Mouse (Mus musculus): ENCODE results near the gene Slc2a6. TPM values are rescaled to one million over a fixed set of nuclear protein-coding genes. Genes with fewer than 3 reads are reported as not detected.

Gene Slc2a6
- polyA plus RNA-seq (2017; shearing (Covaris generic)) = 2.7 TPM

DNA sequence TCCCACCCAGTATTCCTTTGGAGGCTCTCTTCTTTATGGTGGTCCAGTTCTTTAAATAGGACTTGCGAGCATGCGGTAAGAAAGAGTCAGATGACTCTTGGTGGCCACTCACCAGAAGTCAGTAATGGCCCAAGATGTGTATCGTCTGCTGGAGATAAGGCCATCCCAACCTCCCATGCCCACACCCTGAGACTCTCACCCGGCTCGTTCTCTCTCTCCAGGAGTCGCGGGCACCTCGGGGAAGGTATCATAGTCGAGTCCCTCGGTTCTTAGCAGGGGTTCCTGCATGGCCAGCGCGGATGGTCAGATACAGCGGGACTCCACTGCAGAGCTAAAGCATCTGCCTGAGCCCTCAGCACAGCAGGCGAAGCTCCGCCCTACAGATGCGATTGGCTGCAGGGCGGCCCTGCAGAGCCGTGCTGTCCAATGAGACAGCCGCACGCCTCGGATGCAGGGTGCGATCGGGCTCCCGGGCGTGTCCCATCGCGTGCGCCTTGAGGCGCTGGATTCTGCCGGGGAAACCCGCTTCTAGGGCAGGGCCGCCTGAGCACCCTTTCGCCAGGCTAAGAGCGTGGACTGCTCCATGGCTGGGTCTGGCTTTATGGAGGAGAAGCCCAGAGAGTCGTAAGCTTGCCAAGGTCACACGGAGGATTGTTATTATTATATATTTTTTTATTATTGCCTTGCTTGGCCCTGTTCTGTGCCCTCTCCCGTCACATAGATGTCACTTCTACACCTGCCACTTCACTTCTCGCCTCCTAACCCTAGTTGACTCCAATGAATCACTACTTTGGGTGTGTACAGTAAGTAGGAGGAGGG, at the start of gene Slc2a6:
TSS of gene Slc2a6 (minus strand) at position 381 of the 819 bp plus-strand sequence.

DNA sequence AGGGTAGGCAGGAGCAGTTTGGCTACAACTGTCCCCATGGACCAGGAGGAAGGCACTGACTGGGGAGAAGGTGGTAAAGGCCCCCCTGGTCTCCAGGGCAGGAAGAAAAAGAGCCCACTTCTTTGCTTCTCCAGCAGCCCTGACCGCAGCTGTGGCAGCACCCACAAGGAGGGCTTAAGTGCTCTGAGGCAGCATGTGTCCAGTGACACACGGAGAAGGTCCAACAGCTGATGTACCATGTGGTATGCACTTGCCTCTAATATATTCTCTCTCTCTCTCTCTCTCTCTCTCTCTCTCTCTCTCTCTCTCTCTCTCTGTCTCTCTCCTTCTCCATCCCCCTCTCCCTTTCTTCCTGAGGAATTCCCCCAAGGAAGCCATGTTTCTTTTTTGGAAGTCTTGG, 44.2 kb upstream of the Slc2a6 start, which contains the start of gene Mymk:
TSS of gene Mymk (minus strand) at position 202 of the 400 bp plus-strand sequence.

DNA sequence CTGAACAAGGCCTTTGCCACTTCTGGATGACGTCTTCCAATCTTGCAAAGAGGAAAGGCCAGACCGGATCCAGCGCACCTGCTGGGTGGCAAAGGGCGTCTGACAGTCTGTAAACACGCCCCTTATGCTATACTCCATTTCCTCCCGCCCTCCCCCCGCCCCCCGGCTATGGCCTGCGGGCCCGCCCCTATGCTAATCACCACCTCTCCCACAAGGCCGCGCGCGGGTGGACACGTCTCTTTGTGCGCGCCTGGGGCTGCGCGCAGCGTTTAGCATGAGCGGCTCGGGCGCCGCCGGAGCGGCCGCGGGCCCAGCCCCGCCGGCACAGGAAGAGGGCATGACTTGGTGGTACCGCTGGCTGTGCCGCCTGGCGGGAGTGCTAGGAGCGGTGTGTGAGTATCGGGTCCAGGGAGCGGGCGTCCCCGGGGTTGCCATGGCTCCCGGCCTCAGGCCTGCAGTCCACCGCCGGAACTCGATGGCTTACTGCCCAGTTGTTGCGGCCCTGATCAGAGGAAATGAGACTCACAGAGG, 18.0 kb downstream of the Slc2a6 start, which contains the start of gene Cacfd1:
TSS of gene Cacfd1 (plus strand) at position 213 of the 531 bp plus-strand sequence.

DNA sequence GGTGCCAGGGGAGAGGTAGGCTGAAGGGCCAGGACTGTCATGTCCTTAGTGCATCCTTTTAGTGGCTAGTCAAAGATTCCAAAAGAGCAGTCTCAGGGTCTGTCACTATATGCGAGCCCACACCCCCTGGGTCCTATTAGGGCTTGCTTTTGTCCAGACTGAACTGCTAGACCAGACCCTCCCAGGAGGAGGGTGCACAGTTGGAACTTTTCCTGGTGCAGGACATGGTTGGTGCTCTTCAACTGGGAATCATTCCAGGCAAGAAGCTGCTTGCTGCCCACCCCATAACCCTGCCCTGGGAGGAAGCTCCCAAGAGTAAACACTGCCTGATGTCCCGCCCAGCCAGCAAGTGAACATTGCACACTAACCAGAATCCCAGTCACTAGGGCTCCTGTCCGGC, 54.7 kb downstream of the Slc2a6 start, which contains the start of gene Adamts13:
TSS of gene Adamts13 (plus strand) at position 301 of the 400 bp plus-strand sequence.

Other genes starting within 250 kb of the Slc2a6 start
- not detected for gene Abo, start 163.0 kb downstream of the Slc2a6 start, polyA plus RNA-seq (2017; shearing (Covaris generic))
- 49.4 TPM for gene Surf6, start 125.1 kb downstream of the Slc2a6 start, polyA plus RNA-seq (2017; shearing (Covaris generic))
- gene Med22, start 117.3 kb downstream of the Slc2a6 start, polyA plus RNA-seq (2017; shearing (Covaris generic)) = 35.2 TPM
- 331 TPM for gene Rpl7a, start 117.2 kb downstream of the Slc2a6 start, polyA plus RNA-seq (2017; shearing (Covaris generic))
- gene Surf2, start 111.6 kb downstream of the Slc2a6 start, polyA plus RNA-seq (2017; shearing (Covaris generic)) = 67.2 TPM
- gene Surf1, start 111.5 kb downstream of the Slc2a6 start, polyA plus RNA-seq (2017; shearing (Covaris generic)) = 126 TPM
- 175 TPM for gene Surf4, start 94.1 kb downstream of the Slc2a6 start, polyA plus RNA-seq (2017; shearing (Covaris generic))
- gene Stkld1, start 94.0 kb downstream of the Slc2a6 start, polyA plus RNA-seq (2017; shearing (Covaris generic)) = 0.59 TPM
- 86.1 TPM for gene Rexo4, start 63.6 kb downstream of the Slc2a6 start, polyA plus RNA-seq (2017; shearing (Covaris generic))
- not detected for gene Adamts13, start 54.6 kb downstream of the Slc2a6 start, polyA plus RNA-seq (2017; shearing (Covaris generic))
- gene Cacfd1, start 18.1 kb downstream of the Slc2a6 start, polyA plus RNA-seq (2017; shearing (Covaris generic)) = 27.9 TPM
- gene Mymk, start 44.2 kb upstream of the Slc2a6 start, polyA plus RNA-seq (2017; shearing (Covaris generic)) = not detected
- 0.66 TPM for gene Adamtsl2, start 51.4 kb upstream of the Slc2a6 start, polyA plus RNA-seq (2017; shearing (Covaris generic))
- not detected for gene Fam163b, start 114.5 kb upstream of the Slc2a6 start, polyA plus RNA-seq (2017; shearing (Covaris generic))
- gene Dbh, start 137.2 kb upstream of the Slc2a6 start, polyA plus RNA-seq (2017; shearing (Covaris generic)) = not detected
- 2.4 TPM for gene Sardh, start 220.3 kb upstream of the Slc2a6 start, polyA plus RNA-seq (2017; shearing (Covaris generic))

All from activated CD4-positive, CD25-positive, alpha-beta regulatory T cell, adult 9 weeks (primary cell).